16 mouse cellular contexts compared by ENCODE assay signal in genomic region chr8:117148520-117148919, GRCm38 (mm10). TPM values are rescaled to one million over a fixed set of nuclear protein-coding genes. Genes with fewer than 3 reads are reported as not detected.
DNase-seq lines count a peak whose midpoint lies in the region; ATAC-seq and TF ChIP-seq lines count a peak whose summit lies in the region.
"Had no signal": no experiment of that assay in that cellular context is flagged by ENCODE, and none has a peak within 500 bp of the region (broad histone marks: within the 10 kb centered on the region; RNA-seq: fewer than 3 reads in every experiment).

No protein-coding gene starts in this region.

- H3K9me3 ChIP-seq in hindbrain, postnatal 0 days (ENCODE audit: low read length), result no peaks in the 10 kb centered on the region
- no peaks in the 10 kb centered on the region for H3K9me3 ChIP-seq in hindbrain, embryonic 14.5 days (ENCODE audit: control insufficient read depth, low read length)
- no peaks in the 10 kb centered on the region for H3K9me3 ChIP-seq in stomach, postnatal 0 days (ENCODE audit: control insufficient read depth, low read length)
- H3K9me3 ChIP-seq: embryonic facial prominence, embryonic 13.5 days; heart, embryonic 10.5 days; limb, embryonic 15.5 days; midbrain, embryonic 10.5 days had no signal

- H3K4me1 ChIP-seq in hindbrain, postnatal 0 days (ENCODE audit: insufficient read depth, low read length), result no peaks in the 10 kb centered on the region
- no peaks in the 10 kb centered on the region for H3K4me1 ChIP-seq in hindbrain, embryonic 14.5 days (replicated peaks; ENCODE audit: control insufficient read depth, insufficient read depth, low read length)
- no peaks in the 10 kb centered on the region for H3K4me1 ChIP-seq in testis, adult 2 months (ENCODE audit: control insufficient read depth, insufficient read depth, low read length)
- no peaks in the 10 kb centered on the region for H3K4me1 ChIP-seq in stomach, postnatal 0 days (replicated peaks; ENCODE audit: control insufficient read depth, insufficient read depth)
- H3K4me1 ChIP-seq: embryonic facial prominence, embryonic 13.5 days; heart, embryonic 10.5 days; limb, embryonic 15.5 days; midbrain, embryonic 10.5 days had no signal

- H3K27ac ChIP-seq in hindbrain, postnatal 0 days, result no peak overlapping the region
- H3K27ac ChIP-seq in hindbrain, embryonic 14.5 days, result no peak overlapping the region
- no peak overlapping the region for H3K27ac ChIP-seq in testis, adult 2 months (ENCODE audit: control insufficient read depth, insufficient read depth, low read depth, low read length)
- H3K27ac ChIP-seq in stomach, postnatal 0 days (replicated peaks), result no peak overlapping the region
- H3K27ac ChIP-seq: embryonic facial prominence, embryonic 13.5 days; heart, embryonic 10.5 days; limb, embryonic 15.5 days; midbrain, embryonic 10.5 days had no signal

- TF ChIP-seq CTCF in hindbrain, postnatal 0 days (IDR thresholded peaks at IDR 0.05; ENCODE audit: low read depth), result peak; percentile 51
- peak; percentile 25; the same call in 1 of the 2 replicates for TF ChIP-seq CTCF in testis, adult 2 months (IDR thresholded peaks at IDR 0.05; ENCODE audit: control insufficient read depth, insufficient read depth, insufficient replicate concordance, low read depth, low read length)
- TF ChIP-seq CTCF in stomach, postnatal 0 days (IDR thresholded peaks at IDR 0.05; ENCODE audit: low read depth), result peak; percentile 49; the same call in 1 of the 2 replicates

- no peak overlapping the region for H3K9ac ChIP-seq in hindbrain, postnatal 0 days (replicated peaks; ENCODE audit: low read length)
- H3K9ac ChIP-seq in hindbrain, embryonic 14.5 days, result no peak overlapping the region
- H3K9ac ChIP-seq in stomach, postnatal 0 days (ENCODE audit: low read length), result no peak overlapping the region
- H3K9ac ChIP-seq: embryonic facial prominence, embryonic 13.5 days; limb, embryonic 15.5 days had no signal

- no peaks in the 10 kb centered on the region for H3K27me3 ChIP-seq in hindbrain, postnatal 0 days (ENCODE audit: insufficient read depth, low read length)
- no peaks in the 10 kb centered on the region for H3K27me3 ChIP-seq in hindbrain, embryonic 14.5 days (ENCODE audit: control insufficient read depth, insufficient read depth, low read length)
- no peaks in the 10 kb centered on the region for H3K27me3 ChIP-seq in testis, adult 2 months (ENCODE audit: control insufficient read depth, insufficient read depth, low read length)
- no peaks in the 10 kb centered on the region for H3K27me3 ChIP-seq in stomach, postnatal 0 days (ENCODE audit: control insufficient read depth, insufficient read depth, low read length)
- H3K27me3 ChIP-seq: embryonic facial prominence, embryonic 13.5 days; limb, embryonic 15.5 days; Patski had no signal

- no peak for ATAC-seq in hindbrain, postnatal 0 days
- ATAC-seq in hindbrain, embryonic 14.5 days (ENCODE audit: low FRiP score), result no peak
- no peak for ATAC-seq in stomach, postnatal 0 days (ENCODE audit: low FRiP score, low TSS enrichment)
- ATAC-seq: Patski had no signal

- no peak overlapping the region for H3K4me2 ChIP-seq in hindbrain, postnatal 0 days (ENCODE audit: low read depth, low read length)
- no peak overlapping the region for H3K4me2 ChIP-seq in hindbrain, embryonic 14.5 days (replicated peaks)
- no peak overlapping the region for H3K4me2 ChIP-seq in stomach, postnatal 0 days (replicated peaks; ENCODE audit: low read depth)
- H3K4me2 ChIP-seq: embryonic facial prominence, embryonic 13.5 days; limb, embryonic 15.5 days had no signal

- no peak for DNase-seq in hindbrain, postnatal 0 days (ENCODE audit: low spot score)
- DNase-seq in hindbrain, embryonic 14.5 days (ENCODE audit: low spot score), result no peak
- DNase-seq in testis, postnatal 10 days (ENCODE audit: low spot score), result no peak
- DNase-seq in MEL-GATA-1-ER (ENCODE audit: extremely low read depth, low read depth), result peak; percentile 13
- no peak for DNase-seq in stomach, postnatal 0 days (ENCODE audit: low spot score)
- no peak for DNase-seq in frontal cortex, postnatal 14 days (ENCODE audit: low spot score in 2 of 2)
- no peak for DNase-seq in retina, postnatal 1 day
- DNase-seq: cerebellum, adult 9-10 months; kidney, postnatal 10 days; layer of hippocampus, postnatal 36 days had no signal

- no peak for TF ChIP-seq POLR2A in testis, adult 2 months (IDR thresholded peaks at IDR 0.05; ENCODE audit: control insufficient read depth, low read depth, low read length)

- H3K4me3 ChIP-seq in hindbrain, postnatal 0 days (ENCODE audit: low read length), result no peak overlapping the region
- no peak overlapping the region for H3K4me3 ChIP-seq in hindbrain, embryonic 14.5 days (replicated peaks; ENCODE audit: low read length)
- no peak overlapping the region for H3K4me3 ChIP-seq in testis, adult 2 months (ENCODE audit: control insufficient read depth, low read depth, low read length)
- no peak overlapping the region for H3K4me3 ChIP-seq in stomach, postnatal 0 days (ENCODE audit: low read depth, low read length)
- H3K4me3 ChIP-seq: embryonic facial prominence, embryonic 13.5 days; heart, embryonic 10.5 days; limb, embryonic 15.5 days; midbrain, embryonic 10.5 days had no signal

- H3K36me3 ChIP-seq in hindbrain, postnatal 0 days (ENCODE audit: insufficient read depth, low read length), result no peaks in the 10 kb centered on the region
- no peaks in the 10 kb centered on the region for H3K36me3 ChIP-seq in hindbrain, embryonic 14.5 days (replicated peaks; ENCODE audit: control insufficient read depth, insufficient read depth)
- H3K36me3 ChIP-seq in testis, adult 2 months (ENCODE audit: control insufficient read depth, insufficient read depth, low read length), result no peaks in the 10 kb centered on the region
- no peaks in the 10 kb centered on the region for H3K36me3 ChIP-seq in stomach, postnatal 0 days (ENCODE audit: control insufficient read depth, insufficient read depth, low read length)
- H3K36me3 ChIP-seq: embryonic facial prominence, embryonic 13.5 days; heart, embryonic 10.5 days; limb, embryonic 15.5 days; midbrain, embryonic 10.5 days had no signal

- 93% methylated on average over 6 of the region's 6 CpGs for WGBS in hindbrain, postnatal 0 days
- 95% methylated on average over 6 of the region's 6 CpGs for WGBS in hindbrain, embryonic 14.5 days
- 93% methylated on average over 6 of the region's 6 CpGs for WGBS in stomach, postnatal 0 days

- TF ChIP-seq EP300 in stomach, postnatal 0 days (optimal IDR thresholded peaks at IDR 0.05), result no peak

RNA-seq across cellular contexts. Expression of gene Gan, which starts 9.4 kb away (rescaled TPM):
- 8.5 and 11.1 TPM in 2 replicates for total RNA-seq in hindbrain, postnatal 0 days (2014; rRNA removed)
- 4.8 and 5.6 TPM in 2 replicates for polyA plus RNA-seq in hindbrain, postnatal 0 days (2015; fragmentation: Nextera tagmentation; extraction: Ambion mirVana)
- 4.4 and 4.7 TPM in 2 replicates for polyA plus RNA-seq in hindbrain, embryonic 14.5 days (2014; fragmentation: Nextera tagmentation; extraction: Ambion mirVana)
- 3.8 and 4.1 TPM in 2 replicates for polyA plus RNA-seq in testis, adult 2 months (2012; rRNA removed)
- 1.5 and 2.4 TPM in 2 replicates for polyA plus RNA-seq in stomach, postnatal 0 days (2015; fragmentation: Nextera tagmentation; extraction: Ambion mirVana)

RNA-seq across cellular contexts. Expression of gene Bco1, which starts 52.9 kb away (rescaled TPM):
- total RNA-seq in hindbrain, postnatal 0 days (2014; rRNA removed), result 0.11 and 0.21 TPM in 2 replicates
- 0.32 and 0.39 TPM in 2 replicates for polyA plus RNA-seq in hindbrain, postnatal 0 days (2015; fragmentation: Nextera tagmentation; extraction: Ambion mirVana)
- polyA plus RNA-seq in hindbrain, embryonic 14.5 days (2014; fragmentation: Nextera tagmentation; extraction: Ambion mirVana), result 0.17 and 0.25 TPM in 2 replicates
- 31.9 and 38.7 TPM in 2 replicates for polyA plus RNA-seq in testis, adult 2 months (2012; rRNA removed)
- 0.49 and 0.53 TPM in 2 replicates for polyA plus RNA-seq in stomach, postnatal 0 days (2015; fragmentation: Nextera tagmentation; extraction: Ambion mirVana)
- polyA plus RNA-seq: Patski had no signal

Comparison
In these comparisons a context has a peak if more than half of its experiments do, and no peak if none do; other contexts are left out.
1. RNA of gene Bco1, which starts 52.9 kb away (polyA plus RNA-seq): 31.9 to 38.7 TPM in testis, adult 2 months; 0.49 to 0.53 TPM in stomach, postnatal 0 days, 0.32 to 0.39 TPM in hindbrain, postnatal 0 days and 0.17 to 0.25 TPM in hindbrain, embryonic 14.5 days; every median in the first group is over 10 times any median in the second.
2. Peak in every context shown above with its lines, with median percentiles within 50 percentile points of each other: CTCF ChIP-seq.